ENCODE assay signal across 8 mouse cellular contexts in the genomic region with DNA sequence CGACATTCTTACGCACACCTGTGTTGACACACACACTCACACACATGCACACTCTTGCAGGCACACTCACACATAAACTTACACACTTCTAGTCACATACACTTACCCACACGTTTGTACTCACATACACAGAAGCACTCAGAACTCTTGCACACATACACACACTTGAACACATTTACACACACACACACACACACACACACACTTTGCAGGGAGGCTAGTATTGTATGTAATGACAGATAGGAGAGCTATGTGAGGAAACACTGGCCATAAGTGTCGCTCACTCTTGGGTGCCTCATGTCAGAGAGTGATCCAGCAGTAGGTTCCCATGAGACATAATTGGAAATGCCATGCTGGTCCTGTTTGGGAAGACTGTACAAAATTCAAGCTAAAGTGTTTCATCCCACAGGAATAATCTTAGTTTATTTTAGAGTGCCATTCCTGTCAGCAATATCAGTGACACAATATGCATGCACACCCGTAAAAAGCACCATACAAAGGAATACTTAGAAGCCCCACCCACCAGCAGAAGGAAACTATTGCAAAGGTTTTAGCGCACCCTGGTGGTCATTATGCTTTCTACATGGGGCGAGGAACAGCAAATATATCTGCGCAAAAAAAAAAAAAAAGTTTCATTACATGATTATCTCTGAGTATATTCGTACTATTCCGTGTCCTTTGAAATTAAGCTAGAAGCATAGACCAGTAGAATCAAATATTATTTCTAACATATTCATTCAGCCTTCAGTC.
DNase-seq lines count a peak whose midpoint lies in the region; ATAC-seq and TF ChIP-seq lines count a peak whose summit lies in the region.

No protein-coding gene starts in this region.

- H3K36me3 ChIP-seq in forebrain, embryonic 10.5 days (replicated peaks) = no peaks in the 10 kb centered on the region
- no peaks in the 10 kb centered on the region for H3K36me3 ChIP-seq in heart, embryonic 15.5 days
- no peaks in the 10 kb centered on the region for H3K36me3 ChIP-seq in kidney, postnatal 0 days (ENCODE audit: insufficient read depth, low read length)
- no peaks in the 10 kb centered on the region for H3K36me3 ChIP-seq in liver, embryonic 11.5 days (ENCODE audit: control insufficient read depth, insufficient read depth, low read length)
- H3K36me3 ChIP-seq in neural tube, embryonic 11.5 days (ENCODE audit: control insufficient read depth, insufficient read depth, low read length) = no peaks in the 10 kb centered on the region
- H3K36me3 ChIP-seq in stomach, embryonic 16.5 days (ENCODE audit: control insufficient read depth, insufficient read depth, low read length) = no peaks in the 10 kb centered on the region

- DNase-seq in brain, adult 2 months (ENCODE audit: low read depth, low spot score) = peak; percentile 91
- peak; percentile 61 for DNase-seq in forebrain, embryonic 10.5 days (ENCODE audit: extremely low spot score, low spot score)
- DNase-seq in kidney, postnatal 0 days (ENCODE audit: low spot score) = peak; percentile 96
- peak; percentile 50 for DNase-seq in liver, embryonic 11.5 days (ENCODE audit: low spot score)
- peak; percentile 84 for DNase-seq in neural tube, embryonic 11.5 days (ENCODE audit: low spot score)

- no peak overlapping the region for H3K4me3 ChIP-seq in forebrain, embryonic 10.5 days
- no peak overlapping the region for H3K4me3 ChIP-seq in heart, embryonic 15.5 days
- H3K4me3 ChIP-seq in kidney, postnatal 0 days (replicated peaks; ENCODE audit: low read depth, low read length) = no peak overlapping the region
- H3K4me3 ChIP-seq in liver, embryonic 11.5 days (ENCODE audit: low read depth, low read length) = no peak overlapping the region
- no peak overlapping the region for H3K4me3 ChIP-seq in neural tube, embryonic 11.5 days (ENCODE audit: low read depth, low read length)
- no peak overlapping the region for H3K4me3 ChIP-seq in stomach, embryonic 16.5 days (replicated peaks; ENCODE audit: low read length)

- no peaks in the 10 kb centered on the region for H3K27me3 ChIP-seq in forebrain, embryonic 10.5 days (ENCODE audit: poor library complexity, severe bottlenecking)
- no peaks in the 10 kb centered on the region for H3K27me3 ChIP-seq in heart, embryonic 15.5 days
- H3K27me3 ChIP-seq in kidney, postnatal 0 days (ENCODE audit: insufficient read depth, low read length) = no peaks in the 10 kb centered on the region
- no peaks in the 10 kb centered on the region for H3K27me3 ChIP-seq in liver, embryonic 11.5 days (replicated peaks; ENCODE audit: control insufficient read depth, insufficient read depth, low read length)
- no peaks in the 10 kb centered on the region for H3K27me3 ChIP-seq in neural tube, embryonic 11.5 days (ENCODE audit: control insufficient read depth, insufficient read depth, low read length)
- H3K27me3 ChIP-seq in stomach, embryonic 16.5 days (ENCODE audit: control insufficient read depth, insufficient read depth, low read length) = no peaks in the 10 kb centered on the region

- H3K27ac ChIP-seq in forebrain, embryonic 10.5 days = 0 out of 2 replicates have a peak overlapping the region, but pooled peaks have one; percentile 40
- H3K27ac ChIP-seq in heart, embryonic 15.5 days = no peak overlapping the region
- no peak overlapping the region for H3K27ac ChIP-seq in kidney, postnatal 0 days
- no peak overlapping the region for H3K27ac ChIP-seq in liver, embryonic 11.5 days (ENCODE audit: low read depth, low read length)
- H3K27ac ChIP-seq in neural tube, embryonic 11.5 days (ENCODE audit: low read depth, low read length) = no peak overlapping the region
- no peak overlapping the region for H3K27ac ChIP-seq in stomach, embryonic 16.5 days (ENCODE audit: low read length)

- peaks cover 8% of the 10 kb centered on the region for H3K4me1 ChIP-seq in forebrain, embryonic 10.5 days
- H3K4me1 ChIP-seq in heart, embryonic 15.5 days (replicated peaks) = peaks cover 6% of the 10 kb centered on the region; the same call in 1 of the 2 replicates
- H3K4me1 ChIP-seq in kidney, postnatal 0 days (replicated peaks; ENCODE audit: insufficient read depth, low read length) = 0 out of 2 replicates have a peak, but pooled peaks cover 6% of the 10 kb centered on the region
- no peaks in the 10 kb centered on the region for H3K4me1 ChIP-seq in liver, embryonic 11.5 days (replicated peaks; ENCODE audit: control insufficient read depth, insufficient read depth, low read length)
- 0 out of 2 replicates have a peak, but pooled peaks cover 3% of the 10 kb centered on the region for H3K4me1 ChIP-seq in neural tube, embryonic 11.5 days (ENCODE audit: control insufficient read depth, insufficient read depth, low read length)
- 0 out of 2 replicates have a peak, but pooled peaks cover 2% of the 10 kb centered on the region for H3K4me1 ChIP-seq in stomach, embryonic 16.5 days (ENCODE audit: control insufficient read depth, insufficient read depth, low read length)

- H3K9me3 ChIP-seq in forebrain, embryonic 10.5 days = no peaks in the 10 kb centered on the region
- no peaks in the 10 kb centered on the region for H3K9me3 ChIP-seq in heart, embryonic 15.5 days (replicated peaks)
- H3K9me3 ChIP-seq in kidney, postnatal 0 days (replicated peaks; ENCODE audit: low read length) = no peaks in the 10 kb centered on the region
- H3K9me3 ChIP-seq in liver, embryonic 11.5 days (ENCODE audit: control insufficient read depth, low read length) = no peaks in the 10 kb centered on the region
- H3K9me3 ChIP-seq in neural tube, embryonic 11.5 days (ENCODE audit: control insufficient read depth, low read length) = no peaks in the 10 kb centered on the region
- H3K9me3 ChIP-seq in stomach, embryonic 16.5 days (replicated peaks; ENCODE audit: control insufficient read depth, low read length) = no peaks in the 10 kb centered on the region

- peak; percentile 94 for TF ChIP-seq CTCF in kidney, postnatal 0 days (IDR thresholded peaks at IDR 0.05; ENCODE audit: low read depth)

- H3K4me2 ChIP-seq in heart, embryonic 15.5 days = no peak overlapping the region
- H3K4me2 ChIP-seq in kidney, postnatal 0 days (ENCODE audit: low read length) = no peak overlapping the region
- H3K4me2 ChIP-seq in liver, embryonic 11.5 days = no peak overlapping the region
- H3K4me2 ChIP-seq in neural tube, embryonic 11.5 days (ENCODE audit: low read depth) = no peak overlapping the region
- H3K4me2 ChIP-seq in stomach, embryonic 16.5 days (ENCODE audit: low read depth, low read length) = no peak overlapping the region

- WGBS in forebrain, embryonic 10.5 days = 46% methylated on average over 10 of the region's 10 CpGs
- 28% methylated on average over 10 of the region's 10 CpGs for WGBS in heart, embryonic 15.5 days
- WGBS in kidney, postnatal 0 days = 39% methylated on average over 10 of the region's 10 CpGs
- WGBS in liver, embryonic 11.5 days = 38% methylated on average over 10 of the region's 10 CpGs
- 40% methylated on average over 10 of the region's 10 CpGs for WGBS in neural tube, embryonic 11.5 days
- 34% methylated on average over 10 of the region's 10 CpGs for WGBS in stomach, embryonic 16.5 days

- H3K9ac ChIP-seq in heart, embryonic 15.5 days = no peak overlapping the region
- H3K9ac ChIP-seq in kidney, postnatal 0 days (ENCODE audit: low read depth, low read length) = no peak overlapping the region
- no peak overlapping the region for H3K9ac ChIP-seq in liver, embryonic 11.5 days (ENCODE audit: low read depth, low read length)
- H3K9ac ChIP-seq in neural tube, embryonic 11.5 days (ENCODE audit: low read length) = no peak overlapping the region
- no peak overlapping the region for H3K9ac ChIP-seq in stomach, embryonic 16.5 days (ENCODE audit: low read length)

- peak; percentile 98 for ATAC-seq in CD4-positive, CD25-positive, alpha-beta regulatory T cell, adult 4 months
- ATAC-seq in heart, embryonic 15.5 days (replicated peaks; ENCODE audit: insufficient number of reproducible peaks, insufficient read depth, low FRiP score, low read depth) = 0 out of 2 replicates have a peak, but pooled peaks have one; percentile 53
- ATAC-seq in kidney, postnatal 0 days (replicated peaks; ENCODE audit: low FRiP score, low read depth) = peak; percentile 61; the same call in 1 of the 2 replicates
- ATAC-seq in liver, embryonic 11.5 days (replicated peaks; ENCODE audit: low FRiP score) = peak; percentile 54; the same call in 1 of the 2 replicates
- ATAC-seq in neural tube, embryonic 11.5 days (ENCODE audit: insufficient read depth, low FRiP score, low TSS enrichment) = peak; percentile 67
- ATAC-seq in stomach, embryonic 16.5 days (ENCODE audit: insufficient read depth, low FRiP score) = peak; percentile 72
